Comparison of ENCODE assay signal across 20 mouse cellular contexts in genomic region chr8:82870840-82871490, GRCm38 (mm10). TPM values are rescaled to one million over a fixed set of nuclear protein-coding genes. Genes with fewer than 3 reads are reported as not detected.
DNase-seq lines count a peak whose midpoint lies in the region; ATAC-seq and TF ChIP-seq lines count a peak whose summit lies in the region.
"Had no signal": no experiment of that assay in that cellular context is flagged by ENCODE, and none has a peak within 500 bp of the region (broad histone marks: within the 10 kb centered on the region; RNA-seq: fewer than 3 reads in every experiment).

No protein-coding gene starts in this region.

- ATAC-seq in lung, embryonic 14.5 days (ENCODE audit: insufficient read depth) = peak; percentile 67
- ATAC-seq in Patski = no peak
- ATAC-seq in embryonic facial prominence, embryonic 14.5 days (ENCODE audit: low read depth) = no peak
- ATAC-seq in limb, embryonic 14.5 days (ENCODE audit: low FRiP score, low read depth) = peak; percentile 41; the same call in 1 of the 2 replicates
- ATAC-seq: forebrain, postnatal 0 days; inflammation-experienced regulatory T-cells, adult 6 months had no signal

- in situ Hi-C loops in Patski (cut with MboI; ENCODE audit: low pct_unique_long_range_greater_than_20kb) = no loop called here

- no peak for TF ChIP-seq CTCF in lung, embryonic 14.5 days (IDR thresholded peaks at IDR 0.05; ENCODE audit: low read depth)
- no peak for TF ChIP-seq CTCF in lung, adult 2 months (IDR thresholded peaks at IDR 0.05; ENCODE audit: insufficient read depth, low read length)
- TF ChIP-seq CTCF in Patski (IDR thresholded peaks at IDR 0.05) = no peak

- no peaks in the 10 kb centered on the region for H3K9me3 ChIP-seq in lung, embryonic 14.5 days (ENCODE audit: low read depth, low read length)
- no peaks in the 10 kb centered on the region for H3K9me3 ChIP-seq in embryonic facial prominence, embryonic 14.5 days (ENCODE audit: control insufficient read depth, low read length)
- H3K9me3 ChIP-seq in limb, embryonic 14.5 days (ENCODE audit: control insufficient read depth, low read length) = no peaks in the 10 kb centered on the region
- H3K9me3 ChIP-seq: embryonic facial prominence, embryonic 13.5 days; forebrain, embryonic 10.5 days; heart, embryonic 13.5 days; hindbrain, embryonic 13.5 days; liver, embryonic 13.5 days had no signal

- H3K4me2 ChIP-seq in lung, embryonic 14.5 days = no peak overlapping the region
- H3K4me2 ChIP-seq in embryonic facial prominence, embryonic 14.5 days (ENCODE audit: low read depth, low read length) = no peak overlapping the region
- H3K4me2 ChIP-seq in limb, embryonic 14.5 days (replicated peaks; ENCODE audit: low read depth, low read length, severe bottlenecking) = no peak overlapping the region
- H3K4me2 ChIP-seq: embryonic facial prominence, embryonic 13.5 days; heart, embryonic 13.5 days; hindbrain, embryonic 13.5 days; liver, embryonic 13.5 days had no signal

- no peak overlapping the region for H3K4me3 ChIP-seq in lung, embryonic 14.5 days (ENCODE audit: low read depth, low read length)
- no peak overlapping the region for H3K4me3 ChIP-seq in lung, adult 2 months (replicated peaks; ENCODE audit: extremely low read depth, low read depth, low read length)
- no peak overlapping the region for H3K4me3 ChIP-seq in embryonic facial prominence, embryonic 14.5 days (ENCODE audit: low read depth, low read length)
- no peak overlapping the region for H3K4me3 ChIP-seq in limb, embryonic 14.5 days (replicated peaks; ENCODE audit: low read length)
- H3K4me3 ChIP-seq: embryonic facial prominence, embryonic 13.5 days; forebrain, embryonic 10.5 days; heart, embryonic 13.5 days; hindbrain, embryonic 13.5 days; liver, embryonic 13.5 days had no signal

- POLR2A ChIA-PET in Patski (lab: Charles Lee) = interaction anchor here (0.5 kb wide), 1 partner anchor 118 kb away, joined by 6 read pairs; no protein-coding TSS in a partner anchor

- WGBS in lung, embryonic 14.5 days = 31% methylated on average over 4 of the region's 4 CpGs
- 53% methylated on average over 4 of the region's 4 CpGs for WGBS in lung, adult 2 months
- WGBS in embryonic facial prominence, embryonic 14.5 days = 52% methylated on average over 4 of the region's 4 CpGs
- WGBS in limb, embryonic 14.5 days = 36% methylated on average over 4 of the region's 4 CpGs

- H3K36me3 ChIP-seq in lung, embryonic 14.5 days (ENCODE audit: insufficient read depth) = no peaks in the 10 kb centered on the region
- H3K36me3 ChIP-seq in embryonic facial prominence, embryonic 14.5 days (ENCODE audit: control insufficient read depth, insufficient read depth, low read length) = no peaks in the 10 kb centered on the region
- H3K36me3 ChIP-seq in limb, embryonic 14.5 days (ENCODE audit: control insufficient read depth, insufficient read depth, low read length) = no peaks in the 10 kb centered on the region
- H3K36me3 ChIP-seq: embryonic facial prominence, embryonic 13.5 days; forebrain, embryonic 10.5 days; heart, embryonic 13.5 days; hindbrain, embryonic 13.5 days; liver, embryonic 13.5 days had no signal

- no peak overlapping the region; the same call in 1 of the 2 replicates for H3K27ac ChIP-seq in lung, embryonic 14.5 days (ENCODE audit: low read depth)
- H3K27ac ChIP-seq in embryonic facial prominence, embryonic 14.5 days (replicated peaks; ENCODE audit: low read depth, low read length) = no peak overlapping the region
- H3K27ac ChIP-seq in limb, embryonic 14.5 days (replicated peaks; ENCODE audit: low read depth, low read length) = no peak overlapping the region
- H3K27ac ChIP-seq: embryonic facial prominence, embryonic 13.5 days; forebrain, embryonic 10.5 days; heart, embryonic 13.5 days; hindbrain, embryonic 13.5 days; liver, embryonic 13.5 days; stomach, postnatal 0 days had no signal

- TF ChIP-seq POLR2A in lung, adult 2 months (IDR thresholded peaks at IDR 0.05; ENCODE audit: borderline replicate concordance, extremely low read depth, low read depth, low read length) = no peak
- TF ChIP-seq POLR2A in limb, embryonic 14.5 days (IDR thresholded peaks at IDR 0.05; ENCODE audit: borderline replicate concordance, extremely low read depth, insufficient read depth, insufficient read length) = no peak

- peak; percentile 72 for DNase-seq in lung, embryonic 14.5 days
- no peak for DNase-seq in lung, adult 2 months
- DNase-seq in Patski (ENCODE audit: low read depth, low spot score) = peak; percentile 58
- DNase-seq in embryonic facial prominence, embryonic 14.5 days (ENCODE audit: low spot score) = peak; percentile 35
- peak; percentile 28 for DNase-seq in limb, embryonic 14.5 days (ENCODE audit: low spot score)
- no peak for DNase-seq in testis, postnatal 10 days (ENCODE audit: low spot score)
- DNase-seq in gastrocnemius, postnatal 10 days = no peak
- DNase-seq: cerebellum, adult 9-10 months; forebrain, postnatal 0 days; gastrocnemius, postnatal 14 days; heart, adult 18-20 months; kidney, adult 8-10 months; liver, embryonic 13.5 days; lung, postnatal 4 days had no signal

- CTCF ChIA-PET in Patski (lab: Charles Lee) = interaction anchor here (0.7 to 1.7 kb wide), 7 partner anchors 9 to 217 kb away, joined by 3 to 6 read pairs (median 4); no protein-coding TSS in a partner anchor

- H3K4me1 ChIP-seq in lung, embryonic 14.5 days (ENCODE audit: insufficient read depth) = peaks cover 4% of the 10 kb centered on the region; the same call in 1 of the 2 replicates
- no peaks in the 10 kb centered on the region; the same call in 1 of the 2 replicates for H3K4me1 ChIP-seq in lung, adult 2 months (ENCODE audit: control insufficient read depth, insufficient read depth, low read length)
- peaks cover 5% of the 10 kb centered on the region for H3K4me1 ChIP-seq in embryonic facial prominence, embryonic 14.5 days (ENCODE audit: control insufficient read depth, insufficient read depth, low read length)
- peaks cover 3% of the 10 kb centered on the region for H3K4me1 ChIP-seq in limb, embryonic 14.5 days (ENCODE audit: control insufficient read depth, insufficient read depth, low read length)
- H3K4me1 ChIP-seq: liver, embryonic 13.5 days had no signal

- H3K9ac ChIP-seq in lung, embryonic 14.5 days = no peak overlapping the region
- H3K9ac ChIP-seq in embryonic facial prominence, embryonic 14.5 days (ENCODE audit: low read depth, low read length) = no peak overlapping the region
- no peak overlapping the region for H3K9ac ChIP-seq in limb, embryonic 14.5 days (ENCODE audit: low read depth, low read length, severe bottlenecking)
- H3K9ac ChIP-seq: embryonic facial prominence, embryonic 13.5 days; forebrain, postnatal 0 days; heart, embryonic 13.5 days; hindbrain, embryonic 13.5 days; liver, embryonic 13.5 days had no signal

- no peaks in the 10 kb centered on the region for H3K27me3 ChIP-seq in lung, embryonic 14.5 days (ENCODE audit: insufficient read depth, low read length)
- H3K27me3 ChIP-seq in Patski = no peaks in the 10 kb centered on the region
- H3K27me3 ChIP-seq in embryonic facial prominence, embryonic 14.5 days (replicated peaks; ENCODE audit: control insufficient read depth, insufficient read depth, low read length) = no peaks in the 10 kb centered on the region
- H3K27me3 ChIP-seq in limb, embryonic 14.5 days (ENCODE audit: control insufficient read depth, insufficient read depth, low read length) = no peaks in the 10 kb centered on the region
- H3K27me3 ChIP-seq: embryonic facial prominence, embryonic 13.5 days; heart, embryonic 13.5 days; hindbrain, embryonic 13.5 days; liver, embryonic 13.5 days had no signal

RNA-seq across cellular contexts. Expression of gene Rnf150, which starts 7.8 kb away (rescaled TPM):
- 1.2 and 1.4 TPM in 2 replicates for polyA plus RNA-seq in lung, embryonic 14.5 days (2014; fragmentation: Nextera tagmentation; extraction: Ambion mirVana)
- 4.4 and 6.9 TPM in 2 replicates for polyA plus RNA-seq in lung, adult 2 months (2012; rRNA removed)
- polyA plus RNA-seq in Patski (2021) = 19.1 TPM
- 1.2 and 1.3 TPM in 2 replicates for polyA plus RNA-seq in embryonic facial prominence, embryonic 14.5 days (2014; fragmentation: Nextera tagmentation; extraction: Ambion mirVana)
- polyA plus RNA-seq in limb, embryonic 14.5 days (2012; rRNA removed) = 5.5 and 5.9 TPM in 2 replicates
- polyA plus RNA-seq in limb, embryonic 14.5 days (2014; fragmentation: Nextera tagmentation; extraction: Ambion mirVana) = 1.5 and 1.9 TPM in 2 replicates
- 10 to 100 TPM; 15.5 to 17.9 TPM for total RNA-seq in gastrocnemius, postnatal 10 days (2021)
- polyA plus RNA-seq: inflammation-experienced regulatory T-cells, adult 6 months had no signal

Comparison
In these comparisons a context has a peak if more than half of its experiments do, and no peak if none do; other contexts are left out.
1. DNase-seq: peak in lung, embryonic 14.5 days (single experiment), Patski (single experiment), embryonic facial prominence, embryonic 14.5 days (single experiment) and limb, embryonic 14.5 days (single experiment); none in lung, adult 2 months (single experiment), testis, postnatal 10 days (single experiment) and gastrocnemius, postnatal 10 days (single experiment).
2. ATAC-seq: peak in lung, embryonic 14.5 days (single experiment) and limb, embryonic 14.5 days (single experiment); none in Patski (single experiment) and embryonic facial prominence, embryonic 14.5 days (single experiment).